Mouse (Mus musculus): ENCODE measurements at regions not wholly inside any gene's neighbourhood (a gene's known extent, or its start where the extent isn't known, plus 50 kb on each side); places are given as distances from the start of the nearest gene placed in this dataset.

DNA sequence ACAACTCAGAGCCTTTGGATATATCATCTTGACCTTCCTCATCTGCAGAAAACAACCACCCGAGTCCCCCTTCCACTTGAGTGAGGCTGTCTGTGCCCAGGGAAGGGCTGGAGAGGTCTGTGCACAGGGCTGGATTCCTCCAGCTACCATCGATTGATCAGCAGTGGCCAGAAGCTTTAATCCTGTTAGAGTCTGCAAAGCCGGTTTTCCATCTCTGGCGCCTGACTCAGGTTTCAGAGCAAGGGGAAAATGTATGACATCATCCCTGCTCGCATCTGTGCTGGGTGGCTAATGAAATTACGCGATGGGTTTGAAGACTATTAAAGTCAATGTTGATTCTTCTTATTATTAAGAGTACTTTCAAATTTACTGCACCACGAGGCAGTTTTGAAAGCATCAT, 229.4 kb upstream of the Slc30a5 start:
- TF ChIP-seq CTCF (IDR thresholded peaks at IDR 0.05; ENCODE audit: low read depth, low read length): no peak
- no peak for TF ChIP-seq TAL1 (conservative IDR thresholded peaks at IDR 0.05; ENCODE audit: low read depth, low read length)
- no peak for TF ChIP-seq GATA2 (IDR thresholded peaks at IDR 0.05; ENCODE audit: borderline replicate concordance, low read depth, low read length)
- TF ChIP-seq POLR2AphosphoS5 (IDR thresholded peaks at IDR 0.05; ENCODE audit: insufficient replicate concordance, low read depth, low read length): no peak
- no peak for TF ChIP-seq GATA1 (IDR thresholded peaks at IDR 0.05; ENCODE audit: borderline replicate concordance, low read length)

All from G1E (cell line).